In the genomic region with DNA sequence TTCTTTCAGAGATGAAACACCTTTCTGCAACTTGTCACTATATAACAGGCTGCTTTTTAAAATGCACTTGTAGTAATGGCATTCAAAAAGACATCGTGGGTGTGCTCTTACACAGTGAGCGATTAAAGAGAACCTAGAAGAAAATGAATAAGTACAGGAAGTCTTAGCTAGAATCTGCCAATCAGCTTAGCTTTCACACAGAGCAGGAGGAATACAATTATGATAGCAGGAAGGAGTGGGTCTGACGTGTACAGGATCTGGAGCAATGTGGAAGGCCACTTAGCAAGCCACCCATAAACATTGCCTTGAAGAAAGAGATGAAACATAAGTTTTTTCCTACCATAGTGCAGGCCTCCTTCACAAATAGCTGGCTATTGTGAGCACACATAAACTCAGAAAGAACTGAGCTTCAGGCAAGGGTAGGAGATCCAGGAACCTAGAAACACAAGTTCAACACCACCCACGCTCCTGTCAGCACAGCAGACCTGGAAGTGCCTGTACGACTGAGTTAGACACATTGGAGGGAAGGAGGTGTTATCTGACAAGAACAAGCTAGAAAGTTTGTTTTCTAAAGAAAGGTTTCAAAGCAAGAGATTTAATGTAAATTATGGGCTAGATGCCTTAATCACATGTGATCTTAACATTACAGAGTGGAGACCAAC, we compare ENCODE assay signal across 29 mouse cellular contexts. TPM values are rescaled to one million over a fixed set of nuclear protein-coding genes. Genes with fewer than 3 reads are reported as not detected.
DNase-seq lines count a peak whose midpoint lies in the region; ATAC-seq and TF ChIP-seq lines count a peak whose summit lies in the region.
"Had no signal": no experiment of that assay in that cellular context is flagged by ENCODE, and none has a peak within 500 bp of the region (broad histone marks: within the 10 kb centered on the region; RNA-seq: fewer than 3 reads in every experiment).

No protein-coding gene starts in this region.

- peak; percentile 80 for ATAC-seq in frontal cortex, adult (ENCODE audit: low TSS enrichment)
- ATAC-seq in CD4-positive, CD25-positive, alpha-beta regulatory T cell, adult 4 months: peak; percentile 53
- ATAC-seq: activated CD4-positive, CD25-positive, alpha-beta regulatory T cell, adult 4 months; intestine, embryonic 15.5 days had no signal

- peak overlapping the region; percentile 26 for H3K27ac ChIP-seq in left cerebral cortex, adult 2 months
- H3K27ac ChIP-seq: embryonic facial prominence, embryonic 12.5 days; embryonic facial prominence, embryonic 15.5 days; heart, adult 2 months; heart, embryonic 10.5 days; heart, embryonic 13.5 days; hindbrain, embryonic 12.5 days; hindbrain, embryonic 15.5 days; intestine, embryonic 15.5 days had no signal

- no peak for DNase-seq in frontal cortex, postnatal 25 days (ENCODE audit: low spot score in 2 of 2)
- DNase-seq in left cerebral cortex, adult 2 months (ENCODE audit: extremely low spot score in 1 of 2, low spot score in 2 of 2): no peak
- DNase-seq in left cerebral cortex, adult 8-10 months (ENCODE audit: low spot score in 2 of 2): no peak
- peak; percentile 73 for DNase-seq in brain, adult 2 months (ENCODE audit: low read depth, low spot score)
- no peak for DNase-seq in heart, postnatal 36 days
- DNase-seq: adrenal gland, adult 8-10 months; adrenal gland, postnatal 25 days; cerebellum, adult 9-10 months; cerebellum, postnatal 14 days; gastrocnemius, postnatal 10 days; gastrocnemius, postnatal 36 days; heart, adult 2 months; heart, postnatal 14 days; kidney, adult 11 months had no signal

- H3K4me3 ChIP-seq in left cerebral cortex, adult 2 months: no peak overlapping the region
- H3K4me3 ChIP-seq: embryonic facial prominence, embryonic 12.5 days; embryonic facial prominence, embryonic 15.5 days; heart, adult 2 months; heart, embryonic 10.5 days; heart, embryonic 13.5 days; hindbrain, embryonic 12.5 days; hindbrain, embryonic 15.5 days; intestine, embryonic 15.5 days had no signal

- TF ChIP-seq CTCF in left cerebral cortex, adult 2 months (IDR thresholded peaks at IDR 0.05): no peak

- intact Hi-C loops in left cerebral cortex, adult 2 months (cut with DNase I): no loop called here
- intact Hi-C loops in heart, postnatal 36 days (cut with DNase I): no loop called here

RNA-seq across cellular contexts. Expression of a gene that starts 9.8 kb away (rescaled TPM):
- total RNA-seq in left cerebral cortex, adult 2 months (2021): 100 to 1,000 TPM; 320 to 326 TPM
- total RNA-seq in left cerebral cortex, adult 8-10 months (2022): 100 to 1,000 TPM; 282 to 335 (median 308) TPM
- polyA plus RNA-seq in CD4-positive, CD25-positive, alpha-beta regulatory T cell, adult 4 months (2017; shearing (Covaris generic)): not detected
- total RNA-seq in heart, postnatal 36 days (2021): under 1 TPM; 0.43 to 0.64 TPM
- total RNA-seq: granulocyte monocyte progenitor cell, adult 5-6 weeks; hematopoietic stem cell, adult 5-6 weeks had no signal
- polyA plus RNA-seq: activated CD4-positive, CD25-positive, alpha-beta regulatory T cell, adult 4 months had no signal

RNA-seq across cellular contexts. Expression of a gene that starts 21.2 kb away (rescaled TPM):
- total RNA-seq in left cerebral cortex, adult 2 months (2021): 1 to 10 TPM; 1.4 to 3.6 TPM
- 1 to 10 TPM; 1.3 to 3.3 (median 1.8) TPM for total RNA-seq in left cerebral cortex, adult 8-10 months (2022)
- polyA plus RNA-seq in CD4-positive, CD25-positive, alpha-beta regulatory T cell, adult 4 months (2017; shearing (Covaris generic)): not detected
- total RNA-seq in heart, postnatal 36 days (2021): not detected
- total RNA-seq: gastrocnemius, adult 18-20 months; gastrocnemius, postnatal 10 days; gastrocnemius, postnatal 36 days; heart, adult 2 months; heart, postnatal 14 days had no signal
- polyA plus RNA-seq: activated CD4-positive, CD25-positive, alpha-beta regulatory T cell, adult 4 months; C2C12; heart, adult 2 months; heart, embryonic 10.5 days; heart, embryonic 16.5 days had no signal

RNA-seq across cellular contexts. Expression of a gene that starts 28.1 kb away (rescaled TPM):
- 10 to 100 TPM; 21.6 to 23.7 TPM for total RNA-seq in left cerebral cortex, adult 2 months (2021)
- total RNA-seq in left cerebral cortex, adult 8-10 months (2022): 10 to 100 TPM; 18.8 to 25.5 (median 25.4) TPM
- 10 to 100 TPM; 19.1 to 29.5 TPM for polyA plus RNA-seq in CD4-positive, CD25-positive, alpha-beta regulatory T cell, adult 4 months (2017; shearing (Covaris generic))
- 10 to 100 TPM; 15.2 to 17.9 TPM for total RNA-seq in heart, postnatal 36 days (2021)

Comparison
In these comparisons a context has a peak if more than half of its experiments do, and no peak if none do; other contexts are left out.
1. RNA of a gene that starts 9.8 kb away (total RNA-seq): 320 to 326 TPM in left cerebral cortex, adult 2 months and 282 to 335 TPM in left cerebral cortex, adult 8-10 months; 0.43 to 0.64 TPM in heart, postnatal 36 days; every median in the first group is over 100 times any median in the second.